Mouse (Mus musculus): Measurements from ENCODE around the gene Ltbp1. TPM values are rescaled to one million over a fixed set of nuclear protein-coding genes. Genes with fewer than 3 reads are reported as not detected.

Gene Ltbp1
- polyA plus RNA-seq, 1 experiment from 2014 or later, result 8.5 TPM

DNA sequence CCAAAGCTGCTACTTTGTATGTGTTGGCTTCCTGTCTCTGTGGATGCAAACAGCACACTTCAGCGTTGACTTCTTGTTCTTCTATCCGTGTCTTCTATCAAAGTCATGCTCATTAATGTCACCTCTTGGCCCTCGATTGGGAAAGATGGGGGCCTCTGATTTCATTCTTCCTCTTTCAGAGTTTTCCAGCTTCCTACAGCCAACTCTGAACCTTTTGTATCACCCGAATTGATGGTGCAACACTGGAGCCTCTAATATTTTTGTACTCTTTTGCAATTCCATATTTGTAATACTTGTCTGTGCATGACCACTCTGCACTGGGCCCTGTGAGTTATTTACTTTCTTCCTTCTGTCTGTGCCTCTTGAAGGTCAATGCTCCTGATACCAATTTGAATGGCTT is 141.8 kb downstream of the Ltbp1 start:
- no peak for ATAC-seq
- Histone ChIP-seq H3K9me3 (ENCODE audit: control insufficient read depth) (no peaks in the 10 kb centered on the region), H3K9ac (ENCODE audit: low read depth, low read length) (no peak overlapping the region)

DNA sequence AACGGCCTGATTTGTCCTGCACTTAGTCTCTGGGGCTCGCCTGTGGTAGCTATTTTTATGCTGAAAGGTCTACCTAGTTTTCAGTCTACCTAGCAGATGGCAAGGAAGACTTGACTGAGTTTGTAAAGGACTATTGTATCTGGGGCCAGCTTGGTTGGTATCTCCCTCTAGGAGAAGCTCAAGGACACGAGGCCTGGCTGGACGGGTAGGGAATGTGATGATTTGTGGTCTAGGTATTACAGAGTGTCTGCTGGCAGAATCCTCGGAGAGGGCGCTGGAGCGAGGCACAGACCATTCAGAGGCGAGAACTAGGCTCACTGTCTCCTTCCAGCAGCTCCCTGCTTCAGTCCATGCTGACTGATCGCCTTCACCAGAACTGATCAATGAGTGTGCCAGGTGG is 146.4 kb downstream of the Ltbp1 start:
- Histone ChIP-seq H3K27ac (ENCODE audit: low read depth, low read length) (no peak overlapping the region), H3K4me2 (replicated peaks; ENCODE audit: low read depth) (no peak overlapping the region), H3K9me3 (ENCODE audit: control insufficient read depth) (no peaks in the 10 kb centered on the region), H3K27me3 (replicated peaks; ENCODE audit: control insufficient read depth, insufficient read depth, low read length) (no peaks in the 10 kb centered on the region), H3K4me3 (ENCODE audit: low read depth, low read length) (no peak overlapping the region), H3K4me1 (replicated peaks; ENCODE audit: control insufficient read depth, insufficient read depth, low read length) (no peaks in the 10 kb centered on the region), H3K9ac (ENCODE audit: low read depth, low read length) (no peak overlapping the region), H3K36me3 (ENCODE audit: control insufficient read depth, insufficient read depth) (no peaks in the 10 kb centered on the region)
- no peak for ATAC-seq
- 83% methylated on average over 9 of the region's 9 CpGs for WGBS
- no peak for TF ChIP-seq CTCF (IDR thresholded peaks at IDR 0.05; ENCODE audit: low read depth)

More for the DNA sequence above, 141.8 kb downstream of the Ltbp1 start:
- no peak overlapping the region for H3K4me3 ChIP-seq (ENCODE audit: low read depth, low read length)
- no peak overlapping the region for H3K27ac ChIP-seq (ENCODE audit: low read depth, low read length)
- no peak for TF ChIP-seq CTCF (IDR thresholded peaks at IDR 0.05; ENCODE audit: low read depth)
- WGBS, result 89% methylated on average over 4 of the region's 4 CpGs
- no peak overlapping the region for H3K4me2 ChIP-seq (replicated peaks; ENCODE audit: low read depth)
- no peaks in the 10 kb centered on the region for H3K4me1 ChIP-seq (replicated peaks; ENCODE audit: control insufficient read depth, insufficient read depth, low read length)
- H3K36me3 ChIP-seq (ENCODE audit: control insufficient read depth, insufficient read depth), result no peaks in the 10 kb centered on the region
- H3K27me3 ChIP-seq (replicated peaks; ENCODE audit: control insufficient read depth, insufficient read depth, low read length), result no peaks in the 10 kb centered on the region

DNA sequence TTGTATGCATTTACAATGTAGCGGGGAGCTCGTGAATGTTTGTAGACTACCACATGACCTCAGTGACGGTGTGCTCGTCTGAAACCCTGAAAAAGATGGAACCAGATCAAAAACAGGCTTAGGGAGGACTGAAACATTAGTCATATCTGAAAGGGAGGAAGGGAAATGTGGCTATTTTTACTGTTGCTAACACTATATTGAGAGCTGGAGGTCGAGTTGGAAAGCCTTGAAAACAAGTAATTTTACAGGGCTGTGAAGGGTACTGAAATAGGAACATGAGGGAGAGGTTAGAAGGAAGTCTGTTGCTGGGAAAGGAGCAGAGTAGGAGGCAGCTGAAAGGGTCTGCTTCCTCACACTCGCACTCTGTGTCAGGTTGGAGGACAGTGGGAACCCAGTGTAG is 147.7 kb downstream of the Ltbp1 start:
- H3K4me3 ChIP-seq (ENCODE audit: low read depth, low read length), result no peak overlapping the region
- H3K4me2 ChIP-seq (replicated peaks; ENCODE audit: low read depth), result no peak overlapping the region
- H3K27me3 ChIP-seq (replicated peaks; ENCODE audit: control insufficient read depth, insufficient read depth, low read length), result no peaks in the 10 kb centered on the region
- no peaks in the 10 kb centered on the region for H3K4me1 ChIP-seq (replicated peaks; ENCODE audit: control insufficient read depth, insufficient read depth, low read length)
- no peak for TF ChIP-seq CTCF (IDR thresholded peaks at IDR 0.05; ENCODE audit: low read depth)
- WGBS, result 63% methylated on average over 6 of the region's 6 CpGs
- ATAC-seq, result no peak
- no peaks in the 10 kb centered on the region for H3K36me3 ChIP-seq (ENCODE audit: control insufficient read depth, insufficient read depth)
- no peaks in the 10 kb centered on the region for H3K9me3 ChIP-seq (ENCODE audit: control insufficient read depth)
- H3K9ac ChIP-seq (ENCODE audit: low read depth, low read length), result no peak overlapping the region
- no peak overlapping the region for H3K27ac ChIP-seq (ENCODE audit: low read depth, low read length)

DNA sequence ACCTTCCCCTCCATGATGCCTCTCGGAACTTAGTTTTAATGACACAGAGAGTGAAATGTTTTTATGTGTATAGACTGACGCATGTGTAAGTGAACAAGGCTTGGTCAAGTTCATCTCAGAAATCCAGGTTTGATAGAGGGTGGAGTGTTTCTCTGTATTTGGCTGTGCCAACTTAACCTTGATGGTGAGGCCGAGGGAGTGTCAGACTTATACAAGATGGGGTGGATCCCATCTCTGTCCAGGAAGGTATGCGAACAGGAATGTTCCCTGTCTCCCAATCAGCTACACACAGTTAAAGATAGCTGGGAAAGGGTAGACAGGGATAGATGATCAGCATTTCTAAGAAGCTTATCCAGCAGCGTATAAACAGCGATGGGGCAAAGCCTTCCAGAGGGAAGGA is 153.0 kb downstream of the Ltbp1 start:
- ATAC-seq, result no peak
- H3K4me3 ChIP-seq (ENCODE audit: low read depth, low read length), result no peak overlapping the region
- H3K36me3 ChIP-seq (ENCODE audit: control insufficient read depth, insufficient read depth), result no peaks in the 10 kb centered on the region
- H3K27ac ChIP-seq (ENCODE audit: low read depth, low read length), result no peak overlapping the region
- no peak overlapping the region for H3K9ac ChIP-seq (ENCODE audit: low read depth, low read length)
- WGBS, result 84% methylated on average over 6 of the region's 6 CpGs
- H3K4me2 ChIP-seq (replicated peaks; ENCODE audit: low read depth), result no peak overlapping the region
- no peaks in the 10 kb centered on the region for H3K9me3 ChIP-seq (ENCODE audit: control insufficient read depth)
- no peaks in the 10 kb centered on the region for H3K4me1 ChIP-seq (replicated peaks; ENCODE audit: control insufficient read depth, insufficient read depth, low read length)
- TF ChIP-seq CTCF (IDR thresholded peaks at IDR 0.05; ENCODE audit: low read depth), result no peak
- no peaks in the 10 kb centered on the region for H3K27me3 ChIP-seq (replicated peaks; ENCODE audit: control insufficient read depth, insufficient read depth, low read length)

DNA sequence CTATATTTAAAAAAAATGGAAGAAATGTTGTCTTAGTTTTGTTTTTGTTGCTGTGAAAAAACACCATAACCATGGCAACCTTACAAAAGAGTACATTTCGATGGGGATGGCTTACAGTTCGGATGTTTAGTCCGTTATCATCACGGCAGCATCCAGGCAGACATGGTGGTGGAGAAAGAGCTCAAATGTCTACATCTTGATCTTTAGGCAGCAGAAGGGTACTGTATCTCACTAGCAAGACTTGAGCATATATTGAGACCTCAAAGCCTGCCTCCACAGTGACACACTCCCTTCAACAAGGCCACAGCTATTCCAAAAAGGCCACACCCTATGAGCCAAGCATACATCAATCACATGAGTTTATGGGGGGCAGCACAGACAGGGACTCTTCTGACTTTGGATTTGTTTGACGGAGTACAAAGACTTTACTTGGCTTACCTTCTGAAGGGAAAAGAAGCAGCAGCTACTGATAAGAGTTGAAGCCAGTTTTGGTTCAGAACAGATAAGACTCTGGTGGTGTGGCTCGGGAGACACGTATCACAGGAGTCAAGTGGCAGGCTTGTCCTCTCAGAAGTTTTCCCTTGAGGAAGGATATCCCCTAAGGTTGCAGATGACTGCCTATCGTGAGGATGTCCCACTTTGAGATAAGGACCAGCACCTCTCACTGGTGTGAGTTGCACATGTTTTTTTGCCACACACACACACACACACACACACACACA is 153.9 kb downstream of the Ltbp1 start:
- no peak for TF ChIP-seq CTCF (IDR thresholded peaks at IDR 0.05; ENCODE audit: low read depth)
- H3K27ac ChIP-seq (ENCODE audit: low read depth, low read length), result no peak overlapping the region
- no peaks in the 10 kb centered on the region for H3K36me3 ChIP-seq (ENCODE audit: control insufficient read depth, insufficient read depth)
- no peaks in the 10 kb centered on the region for H3K4me1 ChIP-seq (replicated peaks; ENCODE audit: control insufficient read depth, insufficient read depth, low read length)
- no peak overlapping the region for H3K4me3 ChIP-seq (ENCODE audit: low read depth, low read length)
- no peak overlapping the region for H3K9ac ChIP-seq (ENCODE audit: low read depth, low read length)
- 85% methylated on average over 8 of the region's 8 CpGs for WGBS
- no peaks in the 10 kb centered on the region for H3K27me3 ChIP-seq (replicated peaks; ENCODE audit: control insufficient read depth, insufficient read depth, low read length)
- no peak for ATAC-seq
- no peaks in the 10 kb centered on the region for H3K9me3 ChIP-seq (ENCODE audit: control insufficient read depth)
- H3K4me2 ChIP-seq (replicated peaks; ENCODE audit: low read depth), result no peak overlapping the region

DNA sequence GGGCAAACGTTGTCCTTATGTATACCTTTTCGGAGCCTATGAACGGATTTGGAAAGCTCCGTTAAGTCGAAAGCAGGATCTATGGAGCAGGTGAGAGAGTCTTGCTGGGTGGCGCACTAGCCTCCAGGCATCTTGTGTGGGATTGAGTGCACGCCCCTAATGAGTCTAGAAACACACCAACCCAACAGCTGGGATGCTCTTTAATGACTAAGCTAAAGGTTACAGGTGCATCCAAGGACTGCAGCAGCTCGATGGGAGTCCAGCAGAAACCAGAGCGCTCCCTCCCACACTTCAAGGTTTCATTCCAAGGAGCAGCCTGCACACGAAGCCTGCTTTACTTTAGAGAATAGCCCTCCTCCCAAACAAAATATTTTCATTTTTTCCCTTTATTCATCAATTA is 155.7 kb downstream of the Ltbp1 start:
- no peaks in the 10 kb centered on the region for H3K36me3 ChIP-seq (ENCODE audit: control insufficient read depth, insufficient read depth)
- 90% methylated on average over 10 of the region's 10 CpGs for WGBS
- no peak for ATAC-seq

More for the DNA sequence above, 155.7 kb downstream of the Ltbp1 start:
- Histone ChIP-seq H3K4me2 (replicated peaks; ENCODE audit: low read depth) (no peak overlapping the region), H3K27ac (ENCODE audit: low read depth, low read length) (no peak overlapping the region), H3K4me1 (replicated peaks; ENCODE audit: control insufficient read depth, insufficient read depth, low read length) (no peaks in the 10 kb centered on the region), H3K27me3 (replicated peaks; ENCODE audit: control insufficient read depth, insufficient read depth, low read length) (no peaks in the 10 kb centered on the region), H3K4me3 (ENCODE audit: low read depth, low read length) (no peak overlapping the region), H3K9ac (ENCODE audit: low read depth, low read length) (no peak overlapping the region), H3K9me3 (ENCODE audit: control insufficient read depth) (no peaks in the 10 kb centered on the region)
- TF ChIP-seq CTCF (IDR thresholded peaks at IDR 0.05; ENCODE audit: low read depth), result no peak
